Mouse (Mus musculus) liver (tissue): ENCODE data around the gene Rrp1b.

Experiments used
- DNase-seq: peaks from one replicate; pipeline ENCODE4 v3.0.0-alpha.2; 2020; ENCODE audit warnings: mixed read lengths

The Rrp1b gene

DNA sequence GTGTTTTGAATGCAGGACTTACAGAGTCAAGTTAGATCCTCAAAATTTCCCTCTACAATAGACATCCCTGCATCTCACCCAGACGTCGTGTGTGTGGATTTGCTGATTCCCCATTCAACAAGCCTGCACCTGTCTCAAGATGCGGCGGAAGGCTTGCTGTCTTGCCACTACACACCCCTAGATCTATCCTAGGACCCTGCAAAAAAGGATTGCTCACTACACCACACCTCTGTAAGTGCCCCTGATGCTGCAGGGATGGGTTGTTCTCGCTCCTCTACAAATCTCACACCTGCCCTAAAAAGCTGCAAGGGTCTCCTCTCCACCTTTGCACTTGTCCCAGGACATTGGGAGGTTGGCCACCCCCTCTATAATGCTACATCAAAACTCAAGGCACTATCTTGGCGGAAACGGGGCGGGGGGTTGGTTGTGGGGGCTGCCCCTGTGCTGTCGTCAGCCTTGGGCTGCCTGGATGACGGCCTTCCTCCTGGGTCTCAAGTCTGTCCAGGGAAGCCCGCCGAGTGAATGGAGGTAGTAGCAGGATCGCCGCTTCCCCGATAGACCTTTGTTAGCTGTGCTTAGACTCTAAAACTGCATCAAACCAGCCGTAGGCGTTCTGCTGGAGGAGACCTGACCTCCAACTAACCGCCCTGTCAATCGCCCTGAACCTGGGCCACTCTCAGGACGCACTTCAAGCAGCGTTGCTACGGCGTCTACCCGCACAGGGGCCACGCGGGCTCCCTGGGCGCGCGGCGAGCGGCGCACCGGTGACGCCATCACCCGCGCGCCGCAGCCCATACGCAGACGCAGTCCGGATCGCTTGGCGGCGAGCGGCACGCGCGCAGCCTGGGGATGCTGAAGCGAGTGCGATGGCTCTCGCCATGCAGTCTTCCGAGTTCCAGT is at the start of gene Rrp1b, which contains the start of gene Hsf2bp:
Rrp1b (plus strand) TSS at position 492 of the 900 bp plus-strand sequence.
Hsf2bp (minus strand) TSS at position 741 of the 900 bp plus-strand sequence.
- peak; percentile 76 for DNase-seq

- DNase-seq, result no peak
These were observed 49.0 kb upstream of the Rrp1b start for GRCm38 (mm10) chr17:31986915-31987314.

- DNase-seq, result no peak
These were observed 46.9 kb upstream of the Rrp1b start for GRCm38 (mm10) chr17:31989035-31989434.

GRCm38 (mm10) chr17:31992004-31992403 is 43.9 kb upstream of the Rrp1b start:
- DNase-seq, result no peak

DNA sequence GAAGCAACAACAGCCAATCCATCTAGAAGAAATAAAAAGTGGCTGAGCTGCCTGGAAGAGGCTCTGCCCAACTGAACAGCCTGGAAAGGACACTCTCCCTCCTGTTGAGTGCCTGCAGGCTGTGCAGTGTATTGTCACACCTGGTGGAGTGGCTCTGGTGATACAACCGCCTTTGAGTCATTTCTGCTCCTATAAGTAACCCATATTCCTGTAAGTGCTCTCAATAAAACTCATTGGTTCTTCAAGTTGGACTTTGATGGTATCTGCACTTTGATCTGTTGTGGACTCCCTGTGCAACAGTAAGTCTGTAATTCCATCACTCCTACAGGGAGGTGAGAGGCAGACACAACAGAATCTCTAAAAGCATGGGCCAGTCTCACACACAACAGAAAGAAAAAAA is 42.5 kb upstream of the Rrp1b start:
- no peak for DNase-seq

DNA sequence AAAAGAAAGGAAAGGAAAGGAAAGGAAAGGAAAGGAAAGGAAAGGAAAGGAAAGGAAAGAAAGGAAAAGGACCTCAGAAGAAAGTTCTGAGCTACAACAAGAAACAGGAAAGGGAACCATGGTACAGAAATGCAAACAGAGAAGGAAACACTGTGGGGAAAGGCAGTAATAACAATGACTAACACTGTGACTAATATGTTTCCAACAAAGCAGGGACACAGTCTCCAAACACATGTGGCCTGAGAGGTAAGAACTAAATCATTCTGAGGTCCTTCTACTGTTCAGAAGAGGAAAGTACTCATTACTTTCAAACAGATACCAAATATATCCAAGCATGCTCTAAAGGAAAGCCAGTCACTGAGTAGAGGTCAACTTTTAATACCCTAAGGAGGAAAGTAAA is 41.8 kb upstream of the Rrp1b start:
- no peak for DNase-seq

GRCm38 (mm10) chr17:31995784-31996183 is 40.1 kb upstream of the Rrp1b start:
- DNase-seq, result peak; percentile 24

- DNase-seq, result no peak
These were observed 39.6 kb upstream of the Rrp1b start for GRCm38 (mm10) chr17:31996331-31996730.

DNA sequence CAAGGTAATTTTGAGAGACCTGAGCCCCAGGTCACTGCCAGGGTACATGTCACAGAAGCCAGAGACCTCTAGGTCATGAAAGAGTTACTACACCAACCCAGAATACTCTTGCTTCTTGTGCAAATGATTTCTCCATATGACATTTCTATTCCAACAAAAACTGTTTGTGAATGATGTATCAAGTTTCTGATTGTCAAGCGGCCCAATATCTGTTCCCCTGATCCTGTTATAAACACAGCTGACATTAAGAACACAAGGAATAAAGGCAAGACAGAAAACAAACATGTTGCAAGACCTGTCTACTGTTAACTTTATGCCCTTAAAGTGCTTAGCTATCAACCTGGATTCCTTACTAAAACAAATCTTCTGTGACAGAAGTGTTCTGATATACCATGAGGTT is 37.5 kb upstream of the Rrp1b start:
- no peak for DNase-seq

GRCm38 (mm10) chr17:32003251-32003650 is 32.6 kb upstream of the Rrp1b start:
- DNase-seq, result no peak

DNA sequence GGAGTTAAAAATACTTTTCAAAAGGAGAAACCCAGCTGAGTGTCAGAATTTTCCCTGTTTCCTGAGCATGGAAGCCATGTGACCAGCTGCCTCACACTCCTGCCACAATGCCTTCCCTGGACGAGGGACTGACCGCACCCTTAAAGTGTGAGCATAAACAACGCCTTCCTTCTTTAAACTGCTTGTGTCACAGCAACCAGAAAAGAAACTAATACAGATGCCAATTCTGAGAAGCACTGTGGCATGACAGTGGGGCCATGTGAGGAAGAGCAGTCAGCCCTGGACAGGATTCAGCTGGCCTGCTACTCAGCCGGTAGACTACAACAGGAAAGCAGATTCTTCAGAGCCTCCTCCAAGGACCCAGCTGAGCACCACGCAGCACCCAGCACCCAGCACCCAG is 29.1 kb upstream of the Rrp1b start:
- DNase-seq, result no peak

GRCm38 (mm10) chr17:32011694-32012093 is 24.2 kb upstream of the Rrp1b start:
- no peak for DNase-seq

- DNase-seq, result no peak
These were observed 23.6 kb upstream of the Rrp1b start for GRCm38 (mm10) chr17:32012254-32012653.

- no peak for DNase-seq
These were observed 22.2 kb upstream of the Rrp1b start for GRCm38 (mm10) chr17:32013659-32014058.

GRCm38 (mm10) chr17:32016481-32016880 is 19.4 kb upstream of the Rrp1b start:
- no peak for DNase-seq

DNA sequence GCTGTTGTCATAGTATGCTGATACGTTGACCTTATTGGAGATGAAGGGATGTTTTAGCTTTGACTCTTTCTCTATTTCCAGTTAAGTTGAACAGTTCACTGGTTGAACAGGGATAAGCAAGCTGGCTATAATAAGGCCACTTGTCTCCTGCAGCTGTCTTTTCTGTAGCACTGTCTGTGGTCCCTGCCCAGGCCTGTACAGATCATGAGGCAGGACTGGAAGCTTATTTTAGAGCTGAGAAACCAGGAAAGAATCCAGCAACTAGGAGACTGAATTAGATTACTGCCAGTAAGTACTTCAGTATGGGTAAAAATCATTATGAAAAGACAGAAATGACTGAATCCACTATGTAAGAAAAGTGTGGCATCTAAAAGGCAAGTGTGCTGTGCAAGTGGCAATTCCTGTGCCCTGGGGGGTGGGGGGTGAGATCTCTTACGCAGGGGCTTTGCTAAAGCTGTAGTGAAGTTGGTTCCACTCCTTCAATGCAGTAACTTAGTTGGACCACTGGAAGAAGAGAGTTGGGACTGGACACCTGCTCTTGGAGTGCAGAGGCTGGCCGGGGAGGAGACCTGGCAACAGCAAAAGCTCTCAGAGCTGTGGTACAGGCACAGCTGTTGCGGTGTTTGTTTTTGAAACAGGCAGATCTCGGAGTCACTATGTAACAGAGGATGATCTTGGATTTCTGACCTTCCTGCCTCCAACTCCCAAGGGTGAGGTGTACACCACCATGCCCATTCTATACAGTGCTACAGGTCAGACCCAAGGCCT is 17.6 kb upstream of the Rrp1b start:
- no peak for DNase-seq

DNA sequence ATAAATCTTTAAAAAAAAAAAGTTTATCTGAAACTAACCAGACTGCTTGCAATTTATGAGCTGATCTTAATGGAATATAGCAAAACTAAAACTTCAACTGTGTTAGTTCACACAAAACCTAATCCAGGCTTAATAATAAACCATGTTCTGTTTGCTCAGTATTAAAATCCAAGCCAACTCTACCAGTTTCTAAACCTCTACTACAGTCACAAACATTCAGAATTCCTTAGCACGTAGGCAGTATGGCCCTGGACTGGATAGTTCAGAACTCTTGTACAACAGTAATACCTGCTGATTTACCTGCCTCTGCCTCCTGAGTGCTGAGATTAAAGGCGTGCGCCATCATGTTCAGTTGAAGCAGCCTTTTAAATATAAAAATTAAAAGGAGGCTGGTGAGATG is 13.9 kb upstream of the Rrp1b start:
- no peak for DNase-seq

- DNase-seq, result no peak
These were observed 13.3 kb upstream of the Rrp1b start for GRCm38 (mm10) chr17:32022551-32022950.

GRCm38 (mm10) chr17:32023088-32023487 is 12.8 kb upstream of the Rrp1b start:
- no peak for DNase-seq

GRCm38 (mm10) chr17:32024671-32025073 is 11.2 kb upstream of the Rrp1b start:
- DNase-seq, result no peak

- DNase-seq, result peak; percentile 64
These were observed 10.5 kb upstream of the Rrp1b start for GRCm38 (mm10) chr17:32025386-32025785.

GRCm38 (mm10) chr17:32027666-32028065 is 8.2 kb upstream of the Rrp1b start:
- no peak for DNase-seq

DNA sequence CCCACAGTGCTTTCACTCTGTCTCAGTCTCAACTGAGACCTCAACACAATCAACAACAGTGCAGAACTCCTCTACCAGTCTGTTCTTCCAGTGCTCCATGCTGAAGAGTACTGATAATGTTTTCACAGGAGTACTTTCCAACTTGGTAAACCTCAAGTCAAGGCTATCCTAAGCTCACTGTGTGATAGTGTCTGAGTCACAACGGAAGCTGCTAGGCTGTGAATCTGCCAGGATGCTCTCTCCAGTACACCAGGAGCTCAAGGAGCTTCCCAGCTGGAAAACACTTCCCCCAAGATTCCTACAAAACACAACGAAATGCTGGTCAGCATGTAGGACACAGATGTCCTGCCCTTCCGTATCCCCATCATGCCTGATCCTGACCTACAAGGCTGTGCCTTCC is 7.6 kb upstream of the Rrp1b start:
- DNase-seq, result no peak

- no peak for DNase-seq
These were observed 4.2 kb upstream of the Rrp1b start for GRCm38 (mm10) chr17:32031684-32032083.
